Mouse (Mus musculus) kidney, adult 2 months (tissue): Measurements from ENCODE around the gene Crmp1. TPM values are rescaled to one million over a fixed set of nuclear protein-coding genes. Genes with fewer than 3 reads are reported as not detected.

Source experiments
- DNase-seq: peaks from one replicate; pipeline ENCODE4 v3.0.0; 2021
- H3K27ac ChIP-seq: fragments of 200-500 bp; 2 replicates; pipeline ENCODE4 v1.5.1; 2012; ENCODE audit warnings: low read depth, low read length, control low read depth, inconsistent platforms; ENCODE audit not compliant: insufficient read depth
- H3K27me3 ChIP-seq: fragments of 200-500 bp; replicated peaks from 2 replicates; pipeline ENCODE4 v1.6.1; 2012; ENCODE audit warnings: mild to moderate bottlenecking, moderate library complexity, low read length, inconsistent platforms; ENCODE audit not compliant: control insufficient read depth, insufficient read depth
- H3K36me3 ChIP-seq: fragments of 200-500 bp; 2 replicates; pipeline ENCODE4 v1.6.1; 2012; ENCODE audit warnings: mild to moderate bottlenecking, moderate library complexity, low read length, inconsistent platforms; ENCODE audit not compliant: control insufficient read depth, insufficient read depth
- H3K4me1 ChIP-seq: fragments of 200-500 bp; 2 replicates; pipeline ENCODE4 v1.6.1; 2011; ENCODE audit warnings: low read length; ENCODE audit not compliant: control insufficient read depth, insufficient read depth
- H3K4me3 ChIP-seq: fragments of 200-500 bp; 2 replicates; pipeline ENCODE4 v1.5.1; 2011; ENCODE audit warnings: mild to moderate bottlenecking, low read depth, low read length, control low read depth; ENCODE audit not compliant: insufficient read depth
- CTCF ChIP-seq: fragments of 200-500 bp; conservative IDR thresholded peaks from 2 replicates; pipeline ENCODE4 v1.5.1; 2011; ENCODE audit warnings: low read depth, mild to moderate bottlenecking, control low read depth, low read length, moderate library complexity, mixed read lengths; ENCODE audit not compliant: insufficient read depth, insufficient read length
- POLR2A ChIP-seq: fragments of 200-500 bp; IDR thresholded peaks from one replicate; pipeline ENCODE4 v1.6.1; 2011; ENCODE audit warnings: low read depth, low read length, control low read depth
- WGBS: fragments of 180-500 bp; shearing (Covaris S2); methylation state at CpG from one replicate; pipeline ENCODE4 v1.1.7; 2018; 5-methylcytosine and 5-hydroxymethylcytosine counted together
- polyA plus RNA-seq: library from polyadenylated mRNA; depleted of rRNA; stranded (reverse); fragments of >200 nt; gene quantifications from 2 replicates; pipeline ENCODE4 v1.2.3, GENCODE M21; 2012

Crmp1 gene
- polyA plus RNA-seq, 1 experiment = 0.59 TPM

GRCm38 (mm10) chr5:37238654-37239053 lies 3.1 kb upstream of the Crmp1 start:
- Histone ChIP-seq H3K4me1 (no peaks in the 10 kb centered on the region), H3K4me3 (no peak overlapping the region), H3K36me3 (no peaks in the 10 kb centered on the region), H3K27ac (no peak overlapping the region), H3K27me3 (0 out of 2 replicates have a peak, but pooled peaks cover 3% of the 10 kb centered on the region)
- no peak for TF ChIP-seq POLR2A
- no peak for TF ChIP-seq CTCF
- DNase-seq = no peak
- 46% methylated on average over 2 of the region's 2 CpGs for WGBS

GRCm38 (mm10) chr5:37240550-37240949 lies 1.2 kb upstream of the Crmp1 start:
- Histone ChIP-seq H3K27me3 (0 out of 2 replicates have a peak, but pooled peaks cover 3% of the 10 kb centered on the region), H3K36me3 (no peaks in the 10 kb centered on the region), H3K4me1 (no peaks in the 10 kb centered on the region), H3K4me3 (no peak overlapping the region), H3K27ac (no peak overlapping the region)
- WGBS = 4% methylated on average over 5 of the region's 5 CpGs
- no peak for DNase-seq
- TF ChIP-seq POLR2A (no peak), CTCF (no peak)

GRCm38 (mm10) chr5:37241224-37241623 lies 516 bp upstream of the Crmp1 start:
- 14% methylated on average over 9 of the region's 9 CpGs for WGBS
- no peaks in the 10 kb centered on the region for H3K4me1 ChIP-seq
- no peak overlapping the region for H3K27ac ChIP-seq
- TF ChIP-seq POLR2A (no peak), CTCF (no peak)
- 0 out of 2 replicates have a peak, but pooled peaks cover 3% of the 10 kb centered on the region for H3K27me3 ChIP-seq
- no peaks in the 10 kb centered on the region for H3K36me3 ChIP-seq
- no peak overlapping the region for H3K4me3 ChIP-seq
- no peak for DNase-seq

- Histone ChIP-seq H3K4me3 (no peak overlapping the region), H3K4me1 (no peaks in the 10 kb centered on the region), H3K27me3 (0 out of 2 replicates have a peak, but pooled peaks cover 3% of the 10 kb centered on the region), H3K27ac (no peak overlapping the region), H3K36me3 (no peaks in the 10 kb centered on the region)
- no peak for DNase-seq
- no peak for TF ChIP-seq POLR2A
- no peak for TF ChIP-seq CTCF
- WGBS = 11% methylated on average over 44 of the region's 44 CpGs
Observed at GRCm38 (mm10) chr5:37242360-37243168, 824 bp downstream of the Crmp1 start.

GRCm38 (mm10) chr5:37243169-37243886 lies 1.6 kb downstream of the Crmp1 start:
- TF ChIP-seq POLR2A = no peak
- TF ChIP-seq CTCF = no peak
- DNase-seq = peak; percentile 56
- Histone ChIP-seq H3K4me3 (no peak overlapping the region), H3K36me3 (no peaks in the 10 kb centered on the region), H3K27me3 (0 out of 2 replicates have a peak, but pooled peaks cover 3% of the 10 kb centered on the region), H3K4me1 (no peaks in the 10 kb centered on the region), H3K27ac (no peak overlapping the region)
- WGBS = 2% methylated on average over 19 of the region's 19 CpGs

GRCm38 (mm10) chr5:37244161-37244560 lies 2.4 kb downstream of the Crmp1 start:
- Histone ChIP-seq H3K4me1 (no peaks in the 10 kb centered on the region), H3K4me3 (no peak overlapping the region), H3K36me3 (no peaks in the 10 kb centered on the region), H3K27me3 (0 out of 2 replicates have a peak, but pooled peaks cover 3% of the 10 kb centered on the region), H3K27ac (no peak overlapping the region)
- no peak for DNase-seq
- 1% methylated on average over 13 of the region's 13 CpGs for WGBS
- TF ChIP-seq CTCF = no peak
- no peak for TF ChIP-seq POLR2A
